12 mouse cellular contexts compared by ENCODE assay signal in the genomic region with DNA sequence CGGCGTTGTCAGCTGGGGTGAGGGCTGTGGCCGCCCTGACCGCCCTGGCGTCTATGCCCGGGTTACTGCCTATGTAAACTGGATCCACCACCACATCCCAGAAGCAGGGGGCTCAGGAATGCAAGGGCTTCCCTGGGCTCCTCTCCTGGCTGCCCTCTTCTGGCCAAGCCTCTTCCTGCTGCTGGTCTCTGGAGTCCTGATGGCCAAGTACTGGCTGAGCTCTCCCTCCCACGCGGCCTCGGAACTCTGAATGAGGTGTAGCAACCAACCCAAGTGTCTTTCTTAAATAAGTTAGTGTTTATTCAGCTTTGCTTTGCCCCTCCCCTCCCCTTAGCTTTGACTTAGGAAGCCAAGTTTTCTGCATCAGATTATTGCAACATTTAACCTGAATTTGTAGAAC. TPM values are rescaled to one million over a fixed set of nuclear protein-coding genes. Genes with fewer than 3 reads are reported as not detected.
DNase-seq lines count a peak whose midpoint lies in the region; ATAC-seq and TF ChIP-seq lines count a peak whose summit lies in the region.
"Had no signal": no experiment of that assay in that cellular context is flagged by ENCODE, and none has a peak within 500 bp of the region (broad histone marks: within the 10 kb centered on the region; RNA-seq: fewer than 3 reads in every experiment).

No protein-coding gene starts in this region.

- no peaks in the 10 kb centered on the region for H3K27me3 ChIP-seq in forebrain, postnatal 0 days (ENCODE audit: insufficient read depth, low read length)
- peaks cover 17% of the 10 kb centered on the region; the same call in 1 of the 2 replicates for H3K27me3 ChIP-seq in forebrain, embryonic 12.5 days
- H3K27me3 ChIP-seq: stomach, embryonic 15.5 days had no signal

- H3K4me3 ChIP-seq in forebrain, postnatal 0 days (ENCODE audit: low read depth, low read length), result no peak overlapping the region
- no peak overlapping the region for H3K4me3 ChIP-seq in forebrain, embryonic 12.5 days (replicated peaks)
- H3K4me3 ChIP-seq: gastrocnemius, adult 2 months; myocyte; stomach, embryonic 15.5 days had no signal

- peak; percentile 12 for DNase-seq in forebrain, postnatal 0 days
- peak; percentile 27 for DNase-seq in left cerebral cortex, postnatal 4 days
- DNase-seq in left cerebral cortex, adult 8-10 months (ENCODE audit: low spot score in 2 of 2), result no peak
- peak; percentile 35 for DNase-seq in brain, adult 2 months (ENCODE audit: low read depth, low spot score)
- DNase-seq in lung, postnatal 14 days, result peak; percentile 44
- no peak for DNase-seq in gastrocnemius, postnatal 14 days
- DNase-seq in B cell, adult 2 months, result no peak

- 46% methylated on average over 9 of the region's 9 CpGs for WGBS in forebrain, postnatal 0 days
- WGBS in forebrain, embryonic 12.5 days, result 53% methylated on average over 9 of the region's 9 CpGs

- peak; percentile 58 for TF ChIP-seq CTCF in forebrain, postnatal 0 days (IDR thresholded peaks at IDR 0.05; ENCODE audit: low read depth)

- H3K4me1 ChIP-seq in forebrain, postnatal 0 days (ENCODE audit: insufficient read depth), result no peaks in the 10 kb centered on the region
- no peaks in the 10 kb centered on the region for H3K4me1 ChIP-seq in forebrain, embryonic 12.5 days

- no peak overlapping the region for H3K9ac ChIP-seq in forebrain, postnatal 0 days
- no peak overlapping the region for H3K9ac ChIP-seq in forebrain, embryonic 12.5 days
- H3K9ac ChIP-seq: stomach, embryonic 15.5 days had no signal

- H3K36me3 ChIP-seq in forebrain, postnatal 0 days (ENCODE audit: insufficient read depth), result peaks cover 25% of the 10 kb centered on the region; the same call in 1 of the 2 replicates
- peaks cover 14% of the 10 kb centered on the region; the same call in 1 of the 2 replicates for H3K36me3 ChIP-seq in forebrain, embryonic 12.5 days (replicated peaks)
- H3K36me3 ChIP-seq: stomach, embryonic 15.5 days had no signal

- H3K9me3 ChIP-seq in forebrain, postnatal 0 days (ENCODE audit: low read length), result no peaks in the 10 kb centered on the region
- no peaks in the 10 kb centered on the region for H3K9me3 ChIP-seq in forebrain, embryonic 12.5 days
- H3K9me3 ChIP-seq: stomach, embryonic 15.5 days had no signal

- no peak overlapping the region for H3K27ac ChIP-seq in forebrain, postnatal 0 days (ENCODE audit: low read depth, low read length)
- H3K27ac ChIP-seq in forebrain, embryonic 12.5 days, result no peak overlapping the region
- H3K27ac ChIP-seq: gastrocnemius, adult 2 months; stomach, embryonic 15.5 days had no signal

- ATAC-seq in forebrain, postnatal 0 days, result 0 out of 2 replicates have a peak, but pooled peaks have one; percentile 47
- no peak for ATAC-seq in forebrain, embryonic 12.5 days (ENCODE audit: low FRiP score)

- intact Hi-C loops in left cerebral cortex, postnatal 4 days (cut with DNase I), result no loop called here
- intact Hi-C loops in gastrocnemius, postnatal 14 days (cut with DNase I; ENCODE audit: low total_unique reads), result no loop called here

- H3K4me2 ChIP-seq in forebrain, postnatal 0 days (ENCODE audit: low read depth), result no peak overlapping the region
- H3K4me2 ChIP-seq in forebrain, embryonic 12.5 days, result no peak overlapping the region
- H3K4me2 ChIP-seq: stomach, embryonic 15.5 days had no signal

RNA-seq across cellular contexts. Expression of a gene that starts 4.9 kb away (rescaled TPM):
- not detected in 2 replicates for total RNA-seq in forebrain, postnatal 0 days (2014; rRNA removed)
- polyA plus RNA-seq in forebrain, postnatal 0 days (2015; fragmentation: Nextera tagmentation; extraction: Ambion mirVana), result 0.92 and 1.2 TPM in 2 replicates
- 0.29 and 0.45 TPM in 2 replicates for polyA plus RNA-seq in forebrain, embryonic 12.5 days (2016; fragmentation: Nextera tagmentation; extraction: Ambion mirVana)
- total RNA-seq in left cerebral cortex, postnatal 4 days (2021), result not detected
- total RNA-seq in left cerebral cortex, adult 8-10 months (2022), result not detected
- total RNA-seq in gastrocnemius, postnatal 14 days (2021), result not detected
- total RNA-seq: layer of hippocampus, postnatal 14 days had no signal
- polyA plus RNA-seq: myocyte had no signal

RNA-seq across cellular contexts. Expression of a gene that starts 7.9 kb away (rescaled TPM):
- total RNA-seq in forebrain, postnatal 0 days (2014; rRNA removed), result 0.33 and 1.4 TPM in 2 replicates
- polyA plus RNA-seq in forebrain, postnatal 0 days (2015; fragmentation: Nextera tagmentation; extraction: Ambion mirVana), result 3.8 and 4.2 TPM in 2 replicates
- not detected in 2 replicates for polyA plus RNA-seq in forebrain, embryonic 12.5 days (2016; fragmentation: Nextera tagmentation; extraction: Ambion mirVana)
- total RNA-seq in left cerebral cortex, postnatal 4 days (2021), result 10 to 100 TPM in 1 of 2 experiments, 1 to 10 TPM in 1; 8.1 to 16.4 TPM
- not detected for total RNA-seq in left cerebral cortex, adult 8-10 months (2022)
- 10 to 100 TPM in 1 of 2 experiments, 1 to 10 TPM in 1; 9.4 to 12.6 TPM for total RNA-seq in gastrocnemius, postnatal 14 days (2021)
- polyA plus RNA-seq: myocyte had no signal

RNA-seq across cellular contexts. Expression of a gene that starts 28.6 kb away (rescaled TPM):
- total RNA-seq in forebrain, postnatal 0 days (2014; rRNA removed), result not detected in 2 replicates
- polyA plus RNA-seq in forebrain, postnatal 0 days (2015; fragmentation: Nextera tagmentation; extraction: Ambion mirVana), result 0.13 TPM in 1 of 2 replicates, not detected in the other
- not detected in 2 replicates for polyA plus RNA-seq in forebrain, embryonic 12.5 days (2016; fragmentation: Nextera tagmentation; extraction: Ambion mirVana)
- 1 to 10 TPM in 1 of 2 experiments, under 1 TPM in 1; 0.62 to 2.5 TPM for total RNA-seq in left cerebral cortex, postnatal 4 days (2021)
- total RNA-seq in left cerebral cortex, adult 8-10 months (2022), result not detected
- 1 to 10 TPM; 4.0 to 4.7 TPM for total RNA-seq in gastrocnemius, postnatal 14 days (2021)
- total RNA-seq: layer of hippocampus, postnatal 14 days had no signal

RNA-seq across cellular contexts. Expression of a gene that starts 55.6 kb away (rescaled TPM):
- total RNA-seq in forebrain, postnatal 0 days (2014; rRNA removed), result not detected in 2 replicates
- not detected in 2 replicates for polyA plus RNA-seq in forebrain, postnatal 0 days (2015; fragmentation: Nextera tagmentation; extraction: Ambion mirVana)
- not detected in 2 replicates for polyA plus RNA-seq in forebrain, embryonic 12.5 days (2016; fragmentation: Nextera tagmentation; extraction: Ambion mirVana)
- not detected for total RNA-seq in left cerebral cortex, postnatal 4 days (2021)
- total RNA-seq in left cerebral cortex, adult 8-10 months (2022), result not detected
- total RNA-seq in gastrocnemius, postnatal 14 days (2021), result not detected
- total RNA-seq: gastrocnemius, adult 2 months; layer of hippocampus, postnatal 14 days had no signal
- polyA plus RNA-seq: myocyte; stomach, embryonic 15.5 days had no signal

RNA-seq across cellular contexts. Expression of a gene that starts 59.6 kb away (rescaled TPM):
- 101 and 149 TPM in 2 replicates for total RNA-seq in forebrain, postnatal 0 days (2014; rRNA removed)
- polyA plus RNA-seq in forebrain, postnatal 0 days (2015; fragmentation: Nextera tagmentation; extraction: Ambion mirVana), result 6.2 and 8.1 TPM in 2 replicates
- polyA plus RNA-seq in forebrain, embryonic 12.5 days (2016; fragmentation: Nextera tagmentation; extraction: Ambion mirVana), result 7.8 and 7.9 TPM in 2 replicates
- total RNA-seq in left cerebral cortex, postnatal 4 days (2021), result 100 to 1,000 TPM in 1 of 2 experiments, 10 to 100 TPM in 1; 96.9 to 103 TPM
- 10 to 100 TPM; 44.2 to 56.5 (median 50.2) TPM for total RNA-seq in left cerebral cortex, adult 8-10 months (2022)
- total RNA-seq in gastrocnemius, postnatal 14 days (2021), result 1 to 10 TPM; 3.2 to 3.4 TPM

Comparison
In these comparisons a context has a peak if more than half of its experiments do, and no peak if none do; other contexts are left out.
1. DNase-seq: peak in forebrain, postnatal 0 days (single experiment), left cerebral cortex, postnatal 4 days (single experiment), brain, adult 2 months (single experiment) and lung, postnatal 14 days (single experiment); none in left cerebral cortex, adult 8-10 months (0 of 2), gastrocnemius, postnatal 14 days (single experiment) and B cell, adult 2 months (0 of 2).